Mouse (Mus musculus) kidney, postnatal 0 days (tissue): Measurements from ENCODE around the gene Ftcd. TPM values are rescaled to one million over a fixed set of nuclear protein-coding genes. Genes with fewer than 3 reads are reported as not detected.

Source experiments
- ATAC-seq: fragments of 200-750 bp; cut with Nextera tagmentation; replicated peaks from 2 replicates; pipeline ENCODE4 v1.8.0; 2017; ENCODE audit warnings: low read depth, moderate number of reproducible peaks, moderate TSS enrichment, moderate library complexity; ENCODE audit not compliant: low FRiP score
- DNase-seq: peaks from one replicate; pipeline ENCODE4 v3.0.0-alpha.2; 2016; ENCODE audit warnings: low spot score
- H3K27ac ChIP-seq: fragments of 300-500 bp; sonication (generic); 2 replicates; pipeline ENCODE4 v1.5.1; 2014; ENCODE audit warnings: mild to moderate bottlenecking
- H3K27me3 ChIP-seq: fragments of 300-500 bp; sonication (generic); 2 replicates; pipeline ENCODE4 v1.6.1; 2014; ENCODE audit warnings: low read length, mixed read lengths; ENCODE audit not compliant: insufficient read depth
- H3K36me3 ChIP-seq: fragments of 300-500 bp; sonication (generic); 2 replicates; pipeline ENCODE4 v1.6.1; 2014; ENCODE audit warnings: low read length, mixed read lengths; ENCODE audit not compliant: insufficient read depth
- H3K4me1 ChIP-seq: fragments of 300-500 bp; sonication (generic); replicated peaks from 2 replicates; pipeline ENCODE4 v1.6.1; 2014; ENCODE audit warnings: antibody characterized with exemption, low read length, mixed read lengths; ENCODE audit not compliant: insufficient read depth
- H3K4me2 ChIP-seq: fragments of 300-500 bp; sonication (generic); 2 replicates; pipeline ENCODE4 v1.6.1; 2014; ENCODE audit warnings: mild to moderate bottlenecking, low read length, moderate library complexity, mixed read lengths
- H3K4me3 ChIP-seq: fragments of 300-500 bp; sonication (generic); replicated peaks from 2 replicates; pipeline ENCODE4 v1.5.1; 2014; ENCODE audit warnings: low read depth, low read length
- H3K9ac ChIP-seq: fragments of 300-500 bp; sonication (generic); 2 replicates; pipeline ENCODE4 v1.6.1; 2014; ENCODE audit warnings: low read depth, low read length
- H3K9me3 ChIP-seq: fragments of 300-500 bp; sonication (generic); replicated peaks from 2 replicates; pipeline ENCODE4 v1.6.1; 2016; ENCODE audit warnings: low read length, inconsistent platforms, mixed read lengths
- CTCF ChIP-seq: IDR thresholded peaks from 2 replicates; pipeline ENCODE4 v1.5.1; 2016; ENCODE audit warnings: antibody characterized with exemption, low read depth, mild to moderate bottlenecking, moderate library complexity
- WGBS: fragments of 180-500 bp; shearing (Covaris S2); extraction: QIAGEN DNeasy Blood & Tissue Kit; methylation state at CpG from one replicate; pipeline ENCODE4 v1.1.7; 2014; 5-methylcytosine and 5-hydroxymethylcytosine counted together
- polyA plus RNA-seq: library from polyadenylated mRNA; unstranded; fragments of >200 nt; fragmentation: Nextera tagmentation; extraction: Ambion mirVana; gene quantifications from 2 replicates; pipeline ENCODE4 v1.2.1, GENCODE M21; 2015

The Ftcd gene
- 0.20 and 0.38 TPM in 2 replicates for polyA plus RNA-seq

- no peaks in the 10 kb centered on the region for H3K36me3 ChIP-seq
- H3K9ac ChIP-seq = no peak within 1 kb of the TSS
- TF ChIP-seq CTCF = no peak
- no peak within 1 kb of the TSS for H3K4me3 ChIP-seq
- no peaks in the 10 kb centered on the region for H3K4me1 ChIP-seq
- H3K9me3 ChIP-seq = no peaks in the 10 kb centered on the region
- H3K27me3 ChIP-seq = no peaks in the 10 kb centered on the region
- DNase-seq (no peak), ATAC-seq (0 out of 2 replicates have a peak, but pooled peaks have one; percentile 47)
- 71% methylated on average over 3 of the region's 3 CpGs for WGBS
- no peak within 1 kb of the TSS for H3K27ac ChIP-seq
- H3K4me2 ChIP-seq = no peak within 1 kb of the TSS
Observed at GRCm38 (mm10) chr10:76575374-76575773, at the start of gene Ftcd. Gene Ftcd, plus strand, starts transcription at chr10:76575648.

- H3K9ac ChIP-seq = peak overlapping the region; percentile 66
- 0% methylated on average over 11 of the region's 11 CpGs for WGBS
Observed at GRCm38 (mm10) chr10:76530922-76531321, 44.5 kb upstream of the Ftcd start.

GRCm38 (mm10) chr10:76531375-76531774 is 44.1 kb upstream of the Ftcd start, which contains the start of gene Lss:
Gene Lss, plus strand, starts transcription at chr10:76531588.
- peak within 1 kb of the TSS; percentile 51 for H3K4me3 ChIP-seq
- ATAC-seq = peak; percentile 100
- DNase-seq = peak; percentile 95
- H3K36me3 ChIP-seq = 0 out of 2 replicates have a peak, but pooled peaks cover 15% of the 10 kb centered on the region
- H3K27me3 ChIP-seq = no peaks in the 10 kb centered on the region
- TF ChIP-seq CTCF = peak; percentile 67
- H3K9me3 ChIP-seq = no peaks in the 10 kb centered on the region
- peak within 1 kb of the TSS; percentile 47; the same call in 1 of the 2 replicates for H3K27ac ChIP-seq
- H3K9ac ChIP-seq = peak within 1 kb of the TSS; percentile 66
- no peaks in the 10 kb centered on the region for H3K4me1 ChIP-seq
- under 1% methylated on average over 36 of the region's 37 CpGs for WGBS
- peak within 1 kb of the TSS; percentile 91 for H3K4me2 ChIP-seq

More at GRCm38 (mm10) chr10:76530922-76531321, 44.5 kb upstream of the Ftcd start:
- TF ChIP-seq CTCF = no peak
- Histone ChIP-seq H3K4me1 (no peaks in the 10 kb centered on the region), H3K27ac (no peak overlapping the region), H3K27me3 (no peaks in the 10 kb centered on the region), H3K4me3 (peak overlapping the region; percentile 51), H3K9me3 (no peaks in the 10 kb centered on the region), H3K36me3 (0 out of 2 replicates have a peak, but pooled peaks cover 15% of the 10 kb centered on the region), H3K4me2 (peak overlapping the region; percentile 91)
- no peak for ATAC-seq
- no peak for DNase-seq

GRCm38 (mm10) chr10:76531828-76532227 is 43.6 kb upstream of the Ftcd start:
- under 1% methylated on average over 14 of the region's 14 CpGs for WGBS
- ATAC-seq = peak; percentile 11; the same call in 1 of the 2 replicates

GRCm38 (mm10) chr10:76535526-76535925 is 39.9 kb upstream of the Ftcd start:
- Histone ChIP-seq H3K36me3 (peaks cover 27% of the 10 kb centered on the region; the same call in 1 of the 2 replicates), H3K4me3 (no peak overlapping the region), H3K4me1 (no peaks in the 10 kb centered on the region), H3K27me3 (no peaks in the 10 kb centered on the region), H3K27ac (no peak overlapping the region), H3K9ac (no peak overlapping the region), H3K4me2 (no peak overlapping the region), H3K9me3 (no peaks in the 10 kb centered on the region)
- DNase-seq = no peak
- WGBS = 95% methylated on average over 7 of the region's 7 CpGs
- TF ChIP-seq CTCF = no peak
- no peak for ATAC-seq

More at GRCm38 (mm10) chr10:76531828-76532227, 43.6 kb upstream of the Ftcd start:
- Histone ChIP-seq H3K27ac (peak overlapping the region; percentile 47; the same call in 1 of the 2 replicates), H3K9ac (peak overlapping the region; percentile 66), H3K4me1 (no peaks in the 10 kb centered on the region), H3K4me3 (peak overlapping the region; percentile 51), H3K27me3 (no peaks in the 10 kb centered on the region), H3K4me2 (peak overlapping the region; percentile 91), H3K36me3 (0 out of 2 replicates have a peak, but pooled peaks cover 15% of the 10 kb centered on the region), H3K9me3 (no peaks in the 10 kb centered on the region)
- TF ChIP-seq CTCF = no peak
- DNase-seq = no peak

GRCm38 (mm10) chr10:76537619-76538018 is 37.8 kb upstream of the Ftcd start:
- H3K36me3 ChIP-seq = peaks cover 46% of the 10 kb centered on the region; the same call in 1 of the 2 replicates
- no peak overlapping the region for H3K27ac ChIP-seq
- no peak for ATAC-seq

More at GRCm38 (mm10) chr10:76537619-76538018, 37.8 kb upstream of the Ftcd start:
- WGBS = 84% methylated on average over 9 of the region's 9 CpGs
- DNase-seq = no peak
- H3K27me3 ChIP-seq = no peaks in the 10 kb centered on the region
- no peak overlapping the region for H3K4me2 ChIP-seq
- H3K9me3 ChIP-seq = no peaks in the 10 kb centered on the region
- no peak overlapping the region for H3K4me3 ChIP-seq
- H3K9ac ChIP-seq = no peak overlapping the region
- H3K4me1 ChIP-seq = no peaks in the 10 kb centered on the region
- no peak for TF ChIP-seq CTCF
